Mouse (Mus musculus) kidney, adult 2 months (tissue): Measurements from ENCODE around the gene Eif4g3.
A peak's percentile ranks its signal among the peaks of the same experiment; 100 is the strongest.

ENCODE experiments used
- CTCF ChIP-seq: fragments of 200-500 bp; conservative IDR thresholded peaks from 2 replicates; pipeline ENCODE4 v1.5.1; 2011; ENCODE audit warnings: low read depth, mild to moderate bottlenecking, control low read depth, low read length, moderate library complexity, mixed read lengths; ENCODE audit not compliant: insufficient read depth, insufficient read length
- POLR2A ChIP-seq: fragments of 200-500 bp; IDR thresholded peaks from one replicate; pipeline ENCODE4 v1.6.1; 2011; ENCODE audit warnings: low read depth, low read length, control low read depth

DNA sequence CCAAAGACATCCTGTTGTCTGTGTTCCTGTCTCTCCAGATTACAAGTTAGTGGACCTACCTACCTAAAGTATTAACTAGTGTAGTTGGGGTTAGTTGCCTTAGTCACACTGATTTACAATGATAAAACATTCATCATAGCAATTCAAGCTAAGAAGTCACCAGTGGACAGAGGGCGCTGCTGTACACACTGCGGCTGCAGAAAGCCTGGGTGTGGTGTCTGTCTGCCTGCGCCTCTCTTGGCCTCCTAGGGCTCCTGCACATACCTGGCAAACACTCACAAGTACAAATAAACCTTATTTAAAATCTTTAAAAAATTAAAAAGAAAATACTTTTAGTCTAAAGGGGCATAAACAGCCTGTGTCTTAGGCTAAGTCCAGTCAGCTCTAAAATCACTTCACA lies 47.8 kb downstream of the Eif4g3 start:
- TF ChIP-seq CTCF (peak; percentile 38; the same call in 1 of the 2 replicates), POLR2A (no peak)
